Mouse (Mus musculus) spleen, postnatal 36 days (tissue): ENCODE measurements around the gene Tnfrsf14.

Source experiments
- DNase-seq, 2 experiments: peaks; one replicate each; pipeline ENCODE4 v3.0.0; 2022; ENCODE audit warnings: low spot score in 2 of 2, mixed read lengths in 1 of 2

Gene Tnfrsf14

DNA sequence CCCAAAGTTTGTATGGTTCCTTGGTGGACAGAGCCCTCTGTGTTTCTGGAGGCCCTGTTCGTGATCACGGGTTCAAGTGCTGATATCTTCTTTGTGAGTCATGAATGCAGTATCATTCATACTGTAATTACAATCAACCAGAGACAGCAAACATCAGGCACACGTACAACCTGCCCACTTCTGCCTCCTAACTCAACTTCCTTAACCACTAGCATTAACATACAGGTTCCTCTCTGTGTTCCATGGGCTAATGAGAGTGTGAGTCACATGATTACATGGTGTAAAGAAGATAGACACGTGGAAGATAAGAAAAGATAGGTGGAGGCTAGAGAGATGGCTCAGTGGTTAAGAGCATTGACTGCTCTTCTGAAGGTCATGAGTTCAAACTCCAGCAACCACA lies 11.7 kb downstream of the Tnfrsf14 start:
- DNase-seq, result no peak

DNA sequence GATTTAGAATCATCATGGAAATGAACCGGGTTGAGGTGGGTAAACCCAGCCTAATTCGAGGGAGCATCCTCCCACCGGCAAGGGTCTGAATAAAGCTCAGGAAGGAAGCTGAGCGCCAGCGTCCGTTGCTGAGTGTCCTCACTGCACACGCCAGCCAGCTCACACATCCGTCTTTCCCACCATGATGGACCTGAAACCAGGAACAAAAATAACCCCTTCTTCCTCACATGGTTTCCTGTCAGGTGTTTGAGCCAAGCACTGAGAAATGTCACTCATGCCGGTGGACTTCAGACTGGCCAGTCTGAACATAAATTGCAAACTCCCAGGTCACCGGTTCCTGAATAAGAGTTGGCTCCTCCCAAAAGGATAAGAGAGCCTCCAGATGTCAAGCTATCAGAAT lies 13.1 kb downstream of the Tnfrsf14 start:
- DNase-seq, result no peak

DNA sequence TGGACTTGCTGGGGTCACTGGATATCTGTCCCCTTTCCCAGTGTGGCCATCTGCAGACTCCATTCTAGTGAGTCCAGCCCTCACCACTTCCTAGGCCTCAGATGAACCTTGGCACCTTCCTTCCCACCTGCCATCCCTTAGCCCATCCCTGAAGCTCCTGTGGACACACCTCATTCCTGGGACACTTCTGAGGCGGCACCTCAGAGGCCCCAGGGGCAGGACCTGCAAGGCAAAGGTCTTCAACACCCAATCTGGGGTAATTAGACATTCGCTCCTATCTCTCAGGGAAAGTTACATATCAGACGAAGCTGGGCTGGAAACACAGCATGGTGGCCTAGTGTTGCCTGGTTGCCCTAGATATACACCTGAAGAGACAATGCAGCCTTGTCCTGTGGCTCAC lies 13.7 kb downstream of the Tnfrsf14 start:
- no peak for DNase-seq

DNA sequence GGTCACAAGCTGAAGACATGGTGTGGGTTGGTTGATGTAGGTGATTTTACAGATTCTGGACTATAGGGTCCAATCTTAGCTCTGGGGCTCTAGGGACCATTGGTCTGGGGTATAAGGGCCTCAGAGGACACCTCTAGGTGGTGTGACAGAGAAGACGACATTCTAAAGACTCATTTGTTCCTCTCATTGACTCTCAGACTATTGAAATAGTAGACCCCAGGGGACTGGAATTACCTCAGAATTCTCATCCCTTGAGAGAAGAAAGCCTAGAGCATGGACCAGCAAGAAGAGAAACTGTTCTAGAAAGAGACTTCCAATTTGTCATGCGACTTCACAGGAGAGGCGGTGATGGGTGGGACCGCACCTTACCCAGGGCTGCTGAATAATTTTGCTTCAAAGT lies 14.1 kb downstream of the Tnfrsf14 start:
- DNase-seq, result no peak

DNA sequence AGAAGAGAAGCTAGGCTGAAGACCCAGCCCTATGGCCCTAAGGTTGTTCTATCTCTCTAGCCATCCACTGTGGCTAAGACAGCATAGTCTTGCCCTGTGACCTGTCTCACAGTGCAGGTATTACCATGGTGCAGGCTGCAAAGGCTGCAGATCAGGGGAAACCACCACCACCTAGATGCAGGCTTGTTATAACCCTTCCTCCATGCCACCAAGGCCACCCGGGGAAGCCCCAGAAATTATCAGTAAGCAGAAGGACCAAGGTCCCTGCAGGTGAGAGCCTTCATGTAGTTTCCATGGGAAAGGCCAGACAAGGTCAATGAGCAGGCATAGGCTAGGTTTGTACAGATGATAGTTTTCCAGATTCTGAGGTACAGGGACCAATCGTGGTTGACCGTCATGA lies 14.5 kb downstream of the Tnfrsf14 start:
- no peak for DNase-seq

DNA sequence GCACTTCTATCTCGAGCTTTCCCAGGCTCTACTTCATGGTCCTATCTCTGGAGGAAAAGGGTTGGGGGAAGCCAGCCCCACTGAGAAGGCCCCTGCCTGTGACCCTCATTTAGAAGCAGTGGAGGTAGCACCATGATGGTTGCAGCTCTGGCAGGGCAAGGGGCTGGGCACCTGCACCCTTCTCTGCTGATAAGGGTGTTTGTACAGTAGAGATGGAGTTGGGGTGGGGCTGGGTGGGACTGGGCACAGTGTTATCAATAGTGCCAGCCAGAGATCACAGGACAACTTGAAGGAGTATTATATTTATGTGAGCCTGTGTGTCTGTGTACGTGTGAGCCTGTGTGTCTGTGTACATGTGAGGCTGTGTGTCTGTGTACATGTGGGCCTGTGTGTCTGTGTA lies 16.7 kb downstream of the Tnfrsf14 start:
- peak; percentile 44 to 57 for DNase-seq

DNA sequence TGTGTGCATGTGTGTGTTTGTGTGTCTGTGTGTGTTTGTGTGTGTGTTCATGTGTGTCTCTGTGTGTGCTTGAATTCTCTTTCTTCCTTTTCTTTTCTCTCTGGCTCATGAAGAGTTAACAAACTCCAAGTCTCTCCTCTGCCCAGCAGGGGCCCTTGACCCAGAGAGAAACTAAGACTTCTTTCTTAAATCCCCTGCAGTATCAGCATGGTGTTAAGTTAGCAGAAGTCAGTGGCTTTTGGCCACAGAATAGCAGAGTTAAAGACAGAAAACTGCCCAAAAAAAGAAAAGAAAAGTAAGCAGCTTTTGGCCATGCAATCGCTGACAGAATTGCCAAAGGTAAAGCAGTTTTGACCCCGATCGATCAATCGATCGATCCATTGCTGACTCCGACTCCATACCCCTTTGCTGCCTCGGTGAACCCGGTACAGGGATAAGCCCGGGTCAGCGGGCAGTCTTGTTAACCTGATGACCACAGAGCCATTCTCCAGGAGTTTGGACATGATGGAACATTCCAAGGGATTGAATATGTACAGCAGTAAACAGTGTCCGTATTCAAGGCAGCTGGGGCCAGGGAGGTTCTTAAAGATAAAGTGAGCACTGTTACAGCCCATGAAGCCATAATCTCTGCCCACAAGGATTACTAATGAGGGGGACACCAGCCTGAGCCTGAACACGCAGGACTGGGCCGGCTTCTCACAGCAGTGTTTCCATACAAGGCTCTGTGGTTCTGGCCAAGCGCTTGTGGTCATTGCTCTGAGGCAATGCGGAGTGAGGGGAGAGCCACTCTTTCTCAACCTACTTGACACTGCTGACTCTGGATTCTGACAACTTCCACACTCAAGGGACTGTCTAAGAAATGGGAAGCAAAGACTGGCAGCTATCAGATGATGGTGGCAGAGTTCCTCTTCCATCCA lies 17.5 kb downstream of the Tnfrsf14 start:
- DNase-seq, result peak in 1 of 2 experiments; percentile 43

DNA sequence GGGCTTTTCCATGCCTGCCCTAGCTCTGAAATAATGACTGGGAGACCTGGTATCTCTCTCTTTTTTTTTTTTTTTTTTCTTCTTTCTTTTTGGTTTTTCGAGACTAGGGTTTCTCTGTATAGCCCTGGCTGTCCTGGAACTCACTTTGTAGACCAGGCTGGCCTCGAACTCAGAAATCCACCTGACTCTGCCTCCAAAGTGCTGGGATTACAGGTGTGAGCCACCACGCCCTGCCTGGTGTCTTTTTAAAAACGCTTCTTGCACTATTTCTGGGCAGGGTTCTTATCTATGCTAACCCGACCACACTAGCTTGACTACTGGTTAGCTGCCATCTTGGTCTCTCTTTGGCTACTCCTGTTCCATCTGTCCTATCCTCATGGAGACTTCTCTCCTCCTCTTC lies 19.9 kb downstream of the Tnfrsf14 start:
- no peak for DNase-seq

DNA sequence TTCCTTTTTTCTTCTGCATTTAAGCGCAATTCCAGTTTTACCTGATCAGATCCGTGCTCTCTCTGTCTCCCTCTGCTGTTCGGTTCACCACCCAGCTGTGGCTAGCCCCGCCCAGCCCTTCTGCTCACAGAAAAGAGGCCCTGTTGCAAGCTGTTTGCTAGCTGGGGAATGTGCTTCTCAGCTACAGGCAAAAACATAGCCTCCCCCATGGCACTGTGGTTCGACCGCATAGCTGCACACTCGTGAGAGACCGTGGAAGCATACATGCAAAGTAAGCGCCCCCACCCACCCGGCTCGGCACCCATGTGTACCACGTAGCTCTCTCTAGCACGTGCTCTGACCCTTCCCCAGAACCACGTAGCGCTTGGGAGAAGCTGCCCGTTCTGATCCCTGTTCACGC lies 20.5 kb downstream of the Tnfrsf14 start:
- peak; percentile 61 to 73 for DNase-seq

DNA sequence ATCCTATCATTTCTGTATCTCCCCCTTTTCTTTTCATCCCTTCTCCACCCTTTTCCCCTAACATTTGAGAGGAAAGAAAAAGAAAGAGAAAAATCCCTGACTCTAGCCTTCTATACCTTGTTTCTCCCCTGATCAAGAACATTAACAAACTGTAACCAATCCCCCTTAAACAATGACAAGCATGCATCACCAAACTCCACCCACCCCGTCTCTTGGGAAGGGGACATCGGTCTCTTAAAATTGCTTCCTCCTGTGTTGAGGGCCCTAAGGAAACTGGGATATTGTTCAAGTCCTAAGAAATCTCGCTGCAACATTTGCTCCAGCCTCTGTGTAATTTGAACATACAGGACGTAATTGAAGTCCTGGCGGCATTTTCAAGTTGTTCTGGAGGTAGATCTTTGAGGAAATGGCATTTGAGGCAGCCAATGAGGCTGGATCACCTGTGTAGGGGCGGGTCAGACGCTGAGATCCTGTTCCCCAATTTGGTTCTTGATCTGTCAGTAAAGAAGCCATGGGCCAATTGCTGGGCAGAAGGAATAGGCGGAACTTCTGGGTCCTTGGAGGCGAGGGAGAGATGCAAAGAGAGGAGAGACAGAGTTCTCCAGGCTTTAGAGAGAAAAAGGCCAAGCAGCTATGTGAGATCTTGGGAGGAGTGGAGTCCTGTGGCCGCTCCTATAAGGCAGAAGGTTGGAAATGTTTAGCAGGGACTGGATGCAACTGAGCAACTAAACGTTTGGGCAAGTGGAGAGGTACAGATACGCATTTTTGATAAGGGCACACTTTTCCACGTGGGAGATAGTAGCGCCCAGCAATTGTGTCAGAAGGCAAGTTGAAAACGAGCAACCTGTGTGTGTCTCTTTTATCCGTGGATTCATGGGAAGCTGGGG lies 23.9 kb downstream of the Tnfrsf14 start:
- DNase-seq, result peak; percentile 89 to 91

DNA sequence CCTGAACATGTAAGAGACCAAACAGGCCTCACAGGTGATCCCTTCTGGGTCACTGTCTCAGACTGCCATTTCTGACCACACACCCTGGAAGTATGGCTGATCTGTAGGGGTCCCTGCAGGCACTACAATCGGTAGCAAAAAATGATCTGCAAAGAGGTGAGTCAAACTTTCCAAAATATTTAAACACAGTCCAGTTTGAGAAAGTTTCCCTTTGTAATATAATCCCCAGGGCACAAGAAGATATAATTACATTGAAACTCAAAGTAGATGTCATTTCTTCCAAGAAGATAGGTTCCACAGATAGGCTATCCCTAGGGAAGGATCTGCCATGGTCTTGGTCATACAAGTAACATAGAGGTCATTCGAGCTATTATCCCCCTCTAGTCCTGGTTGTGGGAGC lies 26.0 kb downstream of the Tnfrsf14 start:
- no peak for DNase-seq

DNA sequence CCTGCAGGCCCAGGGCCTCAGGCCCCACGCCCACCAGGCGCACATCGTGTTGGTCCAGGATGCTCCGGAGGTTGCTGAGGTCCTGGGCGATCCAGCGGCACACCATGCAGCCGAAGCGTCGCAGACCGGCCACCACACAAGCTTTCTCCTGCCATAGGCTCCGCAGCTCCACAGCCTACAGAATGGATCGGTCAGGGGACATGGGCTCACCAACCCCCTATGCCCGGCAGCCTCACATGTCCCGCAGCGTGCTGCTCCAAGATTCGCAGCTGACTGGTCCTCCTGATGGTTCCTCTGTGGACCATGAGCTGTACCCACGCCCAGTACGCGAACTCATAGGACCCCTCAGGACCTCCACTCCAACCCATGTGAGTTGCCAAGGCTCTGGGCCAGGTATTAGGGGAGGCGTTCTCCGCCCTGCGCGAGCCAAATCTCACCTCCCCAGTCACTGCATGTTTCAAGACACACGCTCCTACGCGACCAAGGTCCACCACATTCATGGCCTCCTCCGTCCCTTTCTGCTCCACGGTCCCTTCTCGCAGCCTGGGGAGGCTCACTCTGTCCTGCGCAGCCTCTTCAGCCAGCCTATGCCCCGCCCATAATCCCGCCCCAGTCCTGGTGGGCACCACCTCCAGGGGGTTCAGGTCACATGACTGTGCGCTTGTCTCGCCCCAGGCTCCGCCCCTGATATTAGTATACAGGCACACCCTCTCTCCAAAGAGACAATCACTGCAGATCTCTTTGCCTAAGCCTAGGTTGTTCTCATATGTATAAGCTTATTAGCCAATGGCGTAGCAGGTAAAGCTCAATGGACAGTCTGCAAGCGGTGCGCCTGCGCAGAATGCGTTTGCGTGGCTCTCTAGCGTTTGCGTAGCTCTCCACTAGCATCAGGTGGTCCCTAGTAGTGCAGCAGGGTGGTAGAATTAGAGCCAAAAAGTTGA lies 29.6 kb downstream of the Tnfrsf14 start, which contains the start of gene Fam213b:
Gene Fam213b, minus strand, starts transcription at position 630 of the 941 bp plus-strand sequence.
- DNase-seq, result peak; percentile 82 to 85

DNA sequence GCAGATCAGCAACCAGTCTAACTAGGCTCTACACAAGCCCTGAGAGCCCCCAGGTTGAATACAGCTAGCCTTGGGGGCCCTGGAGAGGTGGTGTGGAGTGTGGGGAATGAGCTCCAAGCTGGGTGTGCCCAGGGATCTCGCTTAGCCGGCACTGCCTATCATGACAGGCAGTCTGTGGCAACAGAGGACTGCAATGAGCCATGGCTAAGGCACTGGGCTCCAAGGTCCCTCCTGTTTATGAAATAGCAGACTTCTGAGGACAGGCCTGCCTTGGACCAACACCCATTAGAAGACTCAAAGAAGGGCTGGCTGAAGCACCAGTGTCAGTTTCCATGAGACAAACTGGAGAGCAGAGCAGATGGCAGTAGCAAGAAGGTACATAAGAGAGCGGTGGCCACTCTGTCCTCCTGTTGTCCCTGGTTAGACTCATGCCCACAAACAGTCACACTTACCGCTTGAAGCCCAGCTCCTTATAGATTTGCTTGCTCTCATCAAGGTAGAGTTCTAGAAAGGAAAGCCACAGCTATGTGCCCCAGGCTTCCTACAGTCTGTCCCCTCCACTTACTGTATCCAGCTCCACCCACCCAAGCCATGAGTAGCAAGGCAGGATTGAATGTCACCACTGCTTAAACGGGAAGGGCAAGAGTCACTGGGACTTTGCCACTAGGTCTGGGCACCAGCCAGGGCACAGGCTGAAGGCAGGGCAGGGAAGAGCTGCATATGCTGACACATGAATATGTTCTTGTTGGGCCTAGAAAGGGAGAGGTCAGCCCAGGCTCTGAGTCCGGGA lies 30.5 kb downstream of the Tnfrsf14 start:
- DNase-seq, result no peak

DNA sequence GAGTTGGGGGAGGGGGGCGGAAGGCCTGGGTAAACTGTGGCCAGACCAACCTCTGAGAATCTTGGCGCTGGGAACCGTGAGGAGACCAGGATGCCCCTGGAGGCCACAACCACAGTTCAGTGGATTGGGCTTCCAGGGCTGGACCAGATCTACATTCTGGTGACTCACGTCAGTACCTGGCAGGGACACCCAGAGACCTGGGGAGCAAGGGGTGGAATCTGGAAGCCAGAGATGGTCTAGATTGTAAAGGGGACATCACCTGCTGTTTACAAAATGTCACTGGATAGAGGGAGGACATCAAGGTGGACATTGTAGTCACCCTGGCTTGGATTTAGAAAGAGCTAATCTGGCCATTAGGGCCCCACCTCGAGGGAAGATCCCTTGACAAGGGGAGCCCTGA lies 32.8 kb downstream of the Tnfrsf14 start:
- DNase-seq, result no peak

DNA sequence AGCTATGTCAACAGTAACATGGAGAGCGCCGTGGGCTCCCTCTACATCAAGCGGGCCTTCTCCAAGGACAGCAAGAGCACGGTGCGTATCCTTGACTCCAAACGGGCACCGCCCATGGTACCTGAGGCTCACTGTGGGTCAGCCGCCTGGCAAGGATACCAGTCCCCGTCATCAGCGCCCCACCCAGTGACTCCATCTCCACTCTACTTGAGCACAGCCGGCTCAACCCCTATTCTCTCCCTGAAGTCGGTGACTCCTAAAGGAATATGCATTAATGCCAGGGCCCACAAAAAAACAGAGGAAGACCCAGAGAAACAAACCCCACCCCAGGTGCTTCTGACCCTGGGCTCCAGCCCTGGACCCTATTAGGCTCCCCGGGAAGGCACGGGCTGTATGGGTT lies 37.5 kb downstream of the Tnfrsf14 start:
- no peak for DNase-seq

DNA sequence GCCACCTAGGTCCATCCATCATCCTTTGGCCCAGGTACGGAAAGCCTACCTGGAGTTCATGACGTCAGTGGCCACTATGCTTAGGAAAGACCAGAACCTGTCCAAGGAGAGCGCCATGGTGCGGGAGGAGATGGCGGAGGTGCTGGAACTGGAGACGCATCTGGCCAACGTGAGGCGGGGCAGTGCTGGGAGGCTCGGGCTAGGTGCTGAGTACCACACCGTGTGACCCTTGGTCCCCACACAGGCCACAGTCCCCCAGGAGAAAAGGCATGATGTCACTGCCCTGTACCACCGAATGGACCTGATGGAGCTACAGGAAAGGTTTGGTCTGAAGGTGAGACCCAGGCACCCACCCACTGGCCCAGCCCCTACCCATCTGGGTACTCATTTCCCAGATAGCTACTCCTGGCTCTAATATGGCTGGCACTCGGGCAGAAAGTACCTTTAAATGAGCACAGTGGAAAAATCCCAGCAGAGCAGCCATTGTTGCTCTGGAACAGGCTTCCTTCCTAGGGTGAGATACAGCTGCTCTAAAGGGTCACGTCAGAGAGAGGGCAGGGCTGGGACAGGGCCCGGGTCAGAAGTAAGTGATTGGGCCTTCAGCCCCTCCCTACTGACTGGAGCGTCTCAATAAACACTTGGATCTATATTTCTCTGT lies 40.6 kb downstream of the Tnfrsf14 start:
- no peak for DNase-seq

DNA sequence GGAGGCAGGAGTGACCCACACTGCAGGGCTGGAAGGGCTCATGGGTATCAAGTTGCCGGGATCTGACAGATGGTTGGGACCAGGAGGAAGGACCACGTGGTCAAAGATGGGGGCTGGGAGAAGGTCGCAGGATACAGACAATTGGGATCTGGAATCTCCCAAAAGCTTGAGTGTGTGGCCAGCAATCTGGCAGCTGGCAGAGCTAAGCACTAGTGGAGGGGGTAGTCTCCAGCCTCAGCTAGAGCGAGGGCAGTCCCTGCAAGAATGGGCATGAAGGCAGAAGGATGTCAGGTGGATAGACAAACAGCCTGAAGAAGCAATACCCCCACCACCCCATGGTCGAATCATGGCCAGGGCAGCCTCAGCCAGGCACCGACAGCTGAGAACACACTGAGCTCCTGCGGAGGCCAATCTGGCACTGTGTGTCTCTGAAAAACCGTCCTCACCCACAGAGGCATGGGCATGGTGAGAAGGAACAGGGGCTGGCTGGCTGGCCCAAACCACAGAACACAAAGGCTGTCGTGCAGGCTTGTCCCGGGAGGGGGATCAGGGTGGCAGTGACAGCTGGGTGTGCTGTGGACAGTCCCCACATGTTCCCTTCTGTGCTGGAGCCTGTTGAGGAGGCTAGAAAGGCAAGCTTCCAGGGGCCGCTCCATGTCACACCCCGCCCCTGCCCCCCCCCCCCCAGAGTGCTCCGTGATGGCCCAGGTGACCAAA lies 41.3 kb downstream of the Tnfrsf14 start:
- no peak for DNase-seq

DNA sequence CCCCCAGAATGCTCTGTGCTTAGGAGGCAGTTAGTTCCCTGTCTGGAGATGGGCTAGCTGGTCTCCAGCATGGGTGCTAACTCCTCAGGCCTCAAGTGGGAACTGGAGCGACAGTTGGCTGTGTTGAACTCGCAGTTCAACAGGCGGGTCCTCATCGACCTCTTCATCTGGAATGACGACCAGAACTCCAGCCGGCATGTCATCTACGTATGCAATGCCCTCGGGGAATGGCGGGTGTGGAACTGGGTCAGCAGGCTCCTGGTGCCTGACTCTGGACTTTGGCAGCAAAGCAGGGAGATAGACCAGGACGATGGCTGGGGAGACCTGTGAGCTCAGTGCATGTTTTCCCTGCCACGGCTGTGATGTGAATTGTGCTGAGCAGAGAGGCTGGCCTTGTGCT lies 42.9 kb downstream of the Tnfrsf14 start:
- no peak for DNase-seq

DNA sequence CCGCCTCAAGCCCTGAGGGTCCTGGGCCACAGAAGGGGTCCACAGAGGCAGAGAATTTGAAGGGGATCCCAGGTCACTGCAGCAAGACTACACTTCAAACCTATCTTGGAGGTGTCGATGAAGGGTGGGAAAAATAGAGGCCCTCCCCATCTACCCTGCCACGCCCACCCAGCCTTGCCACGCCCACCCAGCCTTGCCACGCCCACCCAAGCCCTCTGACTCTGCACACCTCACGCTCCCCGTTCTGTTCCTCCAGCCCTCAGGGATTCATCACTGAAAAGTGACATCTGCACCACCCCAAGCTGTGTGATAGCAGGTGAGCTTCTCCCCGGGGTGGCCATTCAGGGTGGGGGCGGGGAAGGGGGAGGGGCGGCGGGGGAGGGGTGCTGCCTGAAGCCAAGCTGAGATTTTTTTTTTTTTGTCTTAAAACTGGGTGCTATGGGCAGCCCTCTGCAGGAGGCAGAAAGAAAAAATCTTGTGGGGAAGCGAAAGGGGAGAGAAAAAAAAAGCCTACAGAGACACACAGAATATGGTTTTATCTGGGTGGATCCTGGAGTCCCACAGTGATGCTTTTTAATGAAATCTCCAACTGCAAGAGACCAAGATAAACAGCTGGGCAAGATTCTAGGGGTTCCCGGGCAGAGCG lies 46.2 kb downstream of the Tnfrsf14 start:
- DNase-seq, result peak in 1 of 2 experiments; percentile 18
